Mouse (Mus musculus) heart, postnatal 0 days (tissue): ENCODE data around the gene Zfp872.

ENCODE experiments used
- CTCF ChIP-seq: IDR thresholded peaks from 2 replicates; pipeline ENCODE4 v1.5.1; 2016; ENCODE audit warnings: antibody characterized with exemption, control low read depth, low read depth
- EP300 ChIP-seq: IDR thresholded peaks from 2 replicates; pipeline ENCODE4 v1.6.1; 2016; ENCODE audit warnings: antibody characterized with exemption, low read depth

GRCm38 (mm10) chr9:22138480-22138879 lies 49.4 kb upstream of the Zfp872 start:
- TF ChIP-seq CTCF (peak; percentile 85), EP300 (no peak)
